In the genomic region with DNA sequence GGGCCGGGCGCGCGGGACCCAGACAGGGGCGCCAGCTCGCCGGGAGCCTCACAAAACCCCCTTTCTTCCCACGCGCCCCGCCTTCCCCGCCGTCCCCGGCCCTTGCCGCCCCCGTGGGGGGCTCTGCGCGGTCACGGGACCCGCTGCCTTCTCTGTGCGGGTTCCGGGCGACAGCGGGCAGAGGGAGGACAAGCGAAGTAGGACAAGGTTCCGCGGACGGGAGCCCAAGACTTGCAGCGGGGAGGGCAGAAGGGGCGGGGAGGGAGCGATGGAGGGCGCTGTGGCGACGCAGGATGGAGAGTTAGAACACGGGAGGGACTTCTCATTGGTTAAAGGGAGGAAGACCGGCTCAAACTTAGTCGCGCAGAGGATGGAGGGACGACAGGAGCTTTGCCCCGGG, we compare ENCODE assay signal across 9 mouse cellular contexts. TPM values are rescaled to one million over a fixed set of nuclear protein-coding genes. Genes with fewer than 3 reads are reported as not detected.
A peak's percentile ranks its signal among the peaks of the same experiment; 100 is the strongest.
DNase-seq lines count a peak whose midpoint lies in the region; ATAC-seq and TF ChIP-seq lines count a peak whose summit lies in the region.
"Had no signal": no experiment of that assay in that cellular context is flagged by ENCODE, and none has a peak within 500 bp of the region (broad histone marks: within the 10 kb centered on the region; RNA-seq: fewer than 3 reads in every experiment).

Gene Bcan, minus strand, starts transcription at position 50 of the 400 bp plus-strand sequence.

- H3K4me1 ChIP-seq in heart, embryonic 15.5 days (replicated peaks), result peaks cover 34% of the 10 kb centered on the region
- H3K4me1 ChIP-seq in cortical plate, adult 2 months (ENCODE audit: control insufficient read depth, insufficient read depth, low read length), result no peaks in the 10 kb centered on the region
- peaks cover 29% of the 10 kb centered on the region for H3K4me1 ChIP-seq in midbrain, embryonic 16.5 days (ENCODE audit: control insufficient read depth, insufficient read depth, low read length)

- ATAC-seq in heart, embryonic 15.5 days (replicated peaks; ENCODE audit: insufficient number of reproducible peaks, insufficient read depth, low FRiP score, low read depth), result no peak
- peak; percentile 12; the same call in 1 of the 2 replicates for ATAC-seq in midbrain, embryonic 16.5 days
- ATAC-seq in CD4-positive, CD25-positive, alpha-beta regulatory T cell, adult 4 months, result no peak
- ATAC-seq: Patski had no signal

- H3K27ac ChIP-seq in heart, embryonic 15.5 days, result no peak within 1 kb of the TSS
- H3K27ac ChIP-seq in cortical plate, adult 2 months (ENCODE audit: insufficient read depth, low read length), result peak within 1 kb of the TSS; percentile 90
- H3K27ac ChIP-seq in midbrain, embryonic 16.5 days (ENCODE audit: low read length), result peak within 1 kb of the TSS; percentile 50

- under 1% methylated on average over 39 of the region's 39 CpGs for WGBS in heart, embryonic 15.5 days
- WGBS in midbrain, embryonic 16.5 days, result under 1% methylated on average over 36 of the region's 39 CpGs

- TF ChIP-seq CTCF in cortical plate, adult 2 months (IDR thresholded peaks at IDR 0.05; ENCODE audit: extremely low read depth, insufficient read depth, low read length), result no peak

- no peak for DNase-seq in heart, adult 8-10 months (ENCODE audit: low spot score)
- peak; percentile 80 for DNase-seq in R1 (ENCODE audit: low read depth, low spot score)
- peak; percentile 69 to 80 for DNase-seq in layer of hippocampus, postnatal 10 days (ENCODE audit: low spot score in 2 of 2)
- no peak for DNase-seq in urinary bladder, postnatal 10 days (ENCODE audit: low spot score)

- 0 out of 2 replicates have a peak, but pooled peaks have one; percentile 33 for TF ChIP-seq POLR2A in cortical plate, adult 2 months (IDR thresholded peaks at IDR 0.05; ENCODE audit: extremely low read depth, insufficient read depth, low read length)

- no peaks in the 10 kb centered on the region for H3K9me3 ChIP-seq in heart, embryonic 15.5 days (replicated peaks)
- no peaks in the 10 kb centered on the region for H3K9me3 ChIP-seq in midbrain, embryonic 16.5 days (replicated peaks; ENCODE audit: control insufficient read depth, low read length, poor library complexity, severe bottlenecking)

- peak within 1 kb of the TSS; percentile 70 for H3K4me2 ChIP-seq in heart, embryonic 15.5 days
- peak within 1 kb of the TSS; percentile 91 for H3K4me2 ChIP-seq in midbrain, embryonic 16.5 days (ENCODE audit: low read length)

- H3K27me3 ChIP-seq in heart, embryonic 15.5 days, result peaks cover 99% of the 10 kb centered on the region
- H3K27me3 ChIP-seq in midbrain, embryonic 16.5 days (ENCODE audit: control insufficient read depth, insufficient read depth, low read depth, low read length), result peaks cover 74% of the 10 kb centered on the region

- H3K4me3 ChIP-seq in heart, embryonic 15.5 days, result peak within 1 kb of the TSS; percentile 47
- H3K4me3 ChIP-seq in cortical plate, adult 2 months (ENCODE audit: insufficient read depth, low read length), result peak within 1 kb of the TSS; percentile 41
- H3K4me3 ChIP-seq in midbrain, embryonic 16.5 days (ENCODE audit: low read depth, low read length), result peak within 1 kb of the TSS; percentile 45

- H3K36me3 ChIP-seq in heart, embryonic 15.5 days, result no peaks in the 10 kb centered on the region
- no peaks in the 10 kb centered on the region for H3K36me3 ChIP-seq in midbrain, embryonic 16.5 days (ENCODE audit: control insufficient read depth, insufficient read depth, low read length)

- 0 out of 2 replicates have a peak within 1 kb of the TSS, but pooled peaks have one; percentile 6 for H3K9ac ChIP-seq in heart, embryonic 15.5 days
- H3K9ac ChIP-seq in midbrain, embryonic 16.5 days (ENCODE audit: low read depth, low read length), result peak within 1 kb of the TSS; percentile 55

RNA-seq across cellular contexts. Expression of gene Bcan, which starts in this region (rescaled TPM):
- 0.24 and 0.34 TPM in 2 replicates for polyA plus RNA-seq in heart, embryonic 15.5 days (2015; fragmentation: Nextera tagmentation; extraction: Ambion mirVana)
- total RNA-seq in heart, adult 8-10 months (2022), result under 1 TPM in 3 of 4 experiments, not detected in 1; 0.09 to 0.69 (median 0.27) TPM
- polyA plus RNA-seq in cortical plate, adult 2 months (2012; rRNA removed), result 378 and 380 TPM in 2 replicates
- total RNA-seq in layer of hippocampus, postnatal 10 days (2021), result 100 to 1,000 TPM; 350 to 399 TPM
- polyA plus RNA-seq in midbrain, embryonic 16.5 days (2015; fragmentation: Nextera tagmentation; extraction: Ambion mirVana), result 51.5 and 96.9 TPM in 2 replicates
- polyA plus RNA-seq in CD4-positive, CD25-positive, alpha-beta regulatory T cell, adult 4 months (2017; shearing (Covaris generic)), result not detected

Comparison
In these comparisons a context has a peak if more than half of its experiments do, and no peak if none do; other contexts are left out.
1. RNA of gene Bcan (total RNA-seq): 350 to 399 TPM in layer of hippocampus, postnatal 10 days; 0.09 to 0.69 TPM in heart, adult 8-10 months; every median in the first group is over 100 times any median in the second.
2. RNA of gene Bcan (polyA plus RNA-seq): 378 to 380 TPM in cortical plate, adult 2 months and 51.5 to 96.9 TPM in midbrain, embryonic 16.5 days; 0.24 to 0.34 TPM in heart, embryonic 15.5 days and not detected in CD4-positive, CD25-positive, alpha-beta regulatory T cell, adult 4 months; every median in the first group is over 10 times any median in the second.
3. DNase-seq: peak in R1 (single experiment) and layer of hippocampus, postnatal 10 days (2 of 2); none in heart, adult 8-10 months (single experiment) and urinary bladder, postnatal 10 days (single experiment).
4. Peak in every context shown above with its lines, with median percentiles within 50 percentile points of each other: H3K4me3 ChIP-seq.